Mouse (Mus musculus) brain, embryonic 18.5 days (tissue): ENCODE measurements at regions not wholly inside any gene's neighbourhood (a gene's known extent, or its start where the extent isn't known, plus 50 kb on each side); places are given as distances from the start of the nearest gene placed in this dataset.

Experiments used
- DNase-seq: peaks from one replicate; pipeline ENCODE4 v3.0.0-alpha.2; 2012; ENCODE audit warnings: low read depth, low spot score

DNA sequence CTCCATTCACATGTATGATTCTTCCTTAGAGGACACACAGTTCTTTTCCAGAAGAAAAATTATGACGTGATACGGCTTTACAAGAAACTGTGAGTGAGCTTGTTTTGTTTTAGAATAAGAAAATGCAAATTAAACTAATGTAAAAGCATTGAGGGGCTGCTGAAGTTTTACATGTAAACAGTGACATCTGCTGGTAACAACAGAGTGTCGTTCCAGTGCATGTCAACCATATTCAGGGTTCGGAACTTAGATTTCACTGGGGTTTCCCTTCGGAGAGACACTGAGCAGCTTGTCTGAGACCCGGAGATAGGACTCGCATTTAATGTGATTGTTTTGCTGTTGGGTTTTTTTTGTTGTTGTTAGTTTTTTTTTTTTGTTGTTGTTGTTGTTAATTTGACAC lies 148.4 kb upstream of the Ube3a start:
- peak; percentile 60 for DNase-seq
